Mouse (Mus musculus) intestine, embryonic 14.5 days (tissue): ENCODE measurements around the gene Zfp65. TPM values are rescaled to one million over a fixed set of nuclear protein-coding genes. Genes with fewer than 3 reads are reported as not detected.
"Not testable (repeated sequence)": the region's sequence is repeated elsewhere in the genome, so short reads cannot be mapped to it uniquely, and the experiment has no call there.

Experiments used
- ATAC-seq: fragments of 200-750 bp; cut with Nextera tagmentation; replicated peaks from 2 replicates; pipeline ENCODE4 v1.8.0; 2017; ENCODE audit warnings: low read depth, moderate number of reproducible peaks, moderate TSS enrichment, moderate library complexity; ENCODE audit not compliant: low FRiP score, low TSS enrichment
- DNase-seq: peaks from one replicate; pipeline ENCODE4 v3.0.0-alpha.2; 2018; ENCODE audit warnings: low spot score
- H3K27ac ChIP-seq: fragments of 300-500 bp; sonication (generic); 2 replicates; pipeline ENCODE4 v1.5.1; 2014; ENCODE audit warnings: low read depth, mild to moderate bottlenecking, control low read depth
- H3K27me3 ChIP-seq: fragments of 300-500 bp; sonication (generic); replicated peaks from 2 replicates; pipeline ENCODE4 v1.6.1; 2014; ENCODE audit warnings: low read length, control low read depth; ENCODE audit not compliant: control insufficient read depth, insufficient read depth
- H3K36me3 ChIP-seq: fragments of 300-500 bp; sonication (generic); 2 replicates; pipeline ENCODE4 v1.6.1; 2014; ENCODE audit warnings: low read length, control low read depth; ENCODE audit not compliant: control insufficient read depth, insufficient read depth
- H3K4me1 ChIP-seq: fragments of 300-500 bp; sonication (generic); replicated peaks from 2 replicates; pipeline ENCODE4 v1.6.1; 2014; ENCODE audit warnings: low read length, control low read depth, mixed read lengths; ENCODE audit not compliant: control insufficient read depth, insufficient read depth
- H3K4me2 ChIP-seq: fragments of 300-500 bp; sonication (generic); 2 replicates; pipeline ENCODE4 v1.6.1; 2014; ENCODE audit warnings: low read length
- H3K4me3 ChIP-seq: fragments of 300-500 bp; sonication (generic); 2 replicates; pipeline ENCODE4 v1.5.1; 2014; ENCODE audit warnings: low read depth, low read length, control low read depth, mixed read lengths
- H3K9ac ChIP-seq: fragments of 300-500 bp; sonication (generic); 2 replicates; pipeline ENCODE4 v1.6.1; 2014; ENCODE audit warnings: mild to moderate bottlenecking, low read length
- H3K9me3 ChIP-seq: fragments of 300-500 bp; sonication (generic); 2 replicates; pipeline ENCODE4 v1.6.1; 2016; ENCODE audit warnings: low read length, control low read depth; ENCODE audit not compliant: control insufficient read depth
- WGBS: fragments of 180-500 bp; shearing (Covaris S2); extraction: QIAGEN DNeasy Blood & Tissue Kit; methylation state at CpG from one replicate; pipeline ENCODE4 v1.1.7; 2014; 5-methylcytosine and 5-hydroxymethylcytosine counted together
- polyA plus RNA-seq: library from polyadenylated mRNA; unstranded; fragments of >200 nt; fragmentation: Nextera tagmentation; extraction: Ambion mirVana; gene quantifications from 2 replicates; pipeline ENCODE4 v1.2.1, GENCODE M21; 2014

The Zfp65 gene
- polyA plus RNA-seq, 1 experiment from 2014 or later, result 2.9 TPM

DNA sequence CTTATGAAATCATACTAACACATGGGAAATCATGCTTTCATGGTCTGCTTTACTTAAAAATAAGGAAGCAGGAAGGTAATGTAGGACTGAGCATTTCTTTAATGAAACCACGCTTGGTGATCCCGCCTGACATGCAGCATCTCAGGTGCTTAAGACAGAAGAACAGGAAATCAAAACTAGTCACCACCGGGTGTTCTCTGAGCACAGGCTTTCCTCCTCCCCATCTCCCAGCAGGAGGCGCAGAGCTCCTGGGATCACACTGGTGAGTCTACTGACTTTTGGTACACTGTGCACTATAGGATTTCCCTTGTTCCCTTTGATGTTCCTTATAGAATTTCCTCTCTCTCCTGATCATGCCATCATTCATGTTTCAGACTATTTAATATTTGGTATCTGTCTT lies 468 bp upstream of the Zfp65 start:
- H3K4me1 ChIP-seq, H3K27me3 ChIP-seq, H3K36me3 ChIP-seq, H3K27ac ChIP-seq, H3K9me3 ChIP-seq: not testable (repeated sequence)
- peak overlapping the region; percentile 60 for H3K9ac ChIP-seq
- WGBS, result 35% methylated on average over 4 of the region's 4 CpGs
- ATAC-seq (peak; percentile 77), DNase-seq (peak; percentile 58)
- H3K4me2 ChIP-seq, result peak overlapping the region; percentile 59
- peak overlapping the region; percentile 58 for H3K4me3 ChIP-seq

DNA sequence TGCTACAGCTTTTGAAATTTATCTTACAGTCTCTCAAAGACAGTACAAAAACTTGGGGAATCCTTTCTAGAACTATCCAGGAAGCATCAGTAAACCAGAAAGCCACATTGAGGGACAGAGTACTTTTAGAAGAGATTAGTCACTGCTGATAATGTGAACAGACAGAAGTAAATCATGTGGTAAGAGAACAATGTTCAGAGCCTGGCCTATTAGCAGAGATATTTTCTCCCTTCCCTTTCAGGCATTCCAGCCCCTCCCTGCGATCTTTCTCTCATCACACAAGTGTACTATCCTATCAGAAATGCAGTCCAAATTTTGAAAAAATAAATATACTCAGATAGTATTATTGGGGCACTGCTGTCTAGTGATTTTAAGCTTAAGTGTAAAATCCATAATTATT lies 867 bp downstream of the Zfp65 start:
- H3K27ac ChIP-seq, result no peak overlapping the region
- peak overlapping the region; percentile 60; the same call in 1 of the 2 replicates for H3K9ac ChIP-seq
- 0 out of 2 replicates have a peak, but pooled peaks cover 2% of the 10 kb centered on the region for H3K4me1 ChIP-seq
- DNase-seq (no peak), ATAC-seq (no peak)
- no peaks in the 10 kb centered on the region for H3K36me3 ChIP-seq
- H3K9me3 ChIP-seq, result no peaks in the 10 kb centered on the region
- 70% methylated on average over 1 of the region's 1 CpGs for WGBS
- H3K4me2 ChIP-seq, result peak overlapping the region; percentile 59
- peak overlapping the region; percentile 58 for H3K4me3 ChIP-seq
- no peaks in the 10 kb centered on the region for H3K27me3 ChIP-seq

DNA sequence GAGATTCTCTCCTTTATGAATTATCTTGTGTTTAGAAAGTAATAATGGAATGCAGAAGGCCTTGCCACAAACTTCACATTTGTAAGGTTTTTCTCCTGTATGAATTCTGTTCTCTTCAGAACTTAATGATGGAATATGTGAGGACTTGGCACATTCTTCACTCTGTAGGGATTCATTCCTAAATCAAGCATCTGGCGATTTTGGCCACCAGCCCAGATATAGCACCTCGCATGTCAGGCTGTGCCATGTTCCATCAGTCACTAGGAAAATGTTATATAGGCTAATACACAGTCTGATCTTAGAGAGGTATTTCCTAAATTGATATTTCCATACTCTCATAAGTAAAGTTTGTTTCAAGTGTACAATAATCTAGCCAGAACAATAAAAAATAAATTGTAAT lies 3.6 kb downstream of the Zfp65 start:
- not testable (repeated sequence) for ATAC-seq, H3K4me3 ChIP-seq, H3K4me1 ChIP-seq, H3K9me3 ChIP-seq, H3K9ac ChIP-seq, H3K27ac ChIP-seq, H3K36me3 ChIP-seq, DNase-seq, H3K27me3 ChIP-seq, H3K4me2 ChIP-seq
- 77% methylated on average over 2 of the region's 2 CpGs for WGBS

DNA sequence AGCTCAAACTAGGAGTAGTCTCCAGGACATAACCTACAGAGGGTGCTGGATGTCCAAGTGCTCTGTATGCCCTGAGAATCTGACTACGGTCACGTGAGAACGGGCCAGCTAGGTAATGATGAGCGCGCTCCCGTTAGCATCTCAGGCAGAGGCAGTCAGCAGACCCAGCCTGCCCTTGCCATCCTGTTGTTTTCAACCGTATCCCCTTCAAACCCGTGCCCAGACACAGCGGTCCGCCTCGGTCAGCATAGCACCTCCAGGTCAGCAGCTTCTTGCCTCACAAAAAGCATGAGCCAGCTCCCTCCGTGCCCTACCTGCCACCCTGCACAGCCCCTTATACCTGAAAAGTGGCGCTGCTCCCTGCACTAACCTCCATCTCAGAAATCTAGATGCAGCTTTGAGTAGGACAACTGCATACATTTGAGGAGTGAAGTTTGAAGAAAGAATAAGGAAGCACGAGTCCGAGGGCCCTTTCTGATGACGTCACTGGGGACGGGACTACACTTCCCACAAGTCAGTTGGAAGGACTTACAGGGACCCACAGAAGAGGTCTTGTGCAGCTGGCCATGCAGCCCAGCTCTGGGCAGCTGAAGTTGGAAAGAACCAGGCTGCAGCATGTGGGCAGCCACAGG lies 5.0 kb downstream of the Zfp65 start:
- Histone ChIP-seq H3K36me3 (no peaks in the 10 kb centered on the region), H3K27ac (peak overlapping the region; percentile 54), H3K4me3 (peak overlapping the region; percentile 81), H3K4me1 (0 out of 2 replicates have a peak, but pooled peaks cover 3% of the 10 kb centered on the region), H3K9me3 (no peaks in the 10 kb centered on the region), H3K9ac (peak overlapping the region; percentile 78), H3K4me2 (peak overlapping the region; percentile 61), H3K27me3 (no peaks in the 10 kb centered on the region)
- WGBS, result 1% methylated on average over 17 of the region's 17 CpGs
- ATAC-seq, result peak; percentile 96
- peak; percentile 93 for DNase-seq

DNA sequence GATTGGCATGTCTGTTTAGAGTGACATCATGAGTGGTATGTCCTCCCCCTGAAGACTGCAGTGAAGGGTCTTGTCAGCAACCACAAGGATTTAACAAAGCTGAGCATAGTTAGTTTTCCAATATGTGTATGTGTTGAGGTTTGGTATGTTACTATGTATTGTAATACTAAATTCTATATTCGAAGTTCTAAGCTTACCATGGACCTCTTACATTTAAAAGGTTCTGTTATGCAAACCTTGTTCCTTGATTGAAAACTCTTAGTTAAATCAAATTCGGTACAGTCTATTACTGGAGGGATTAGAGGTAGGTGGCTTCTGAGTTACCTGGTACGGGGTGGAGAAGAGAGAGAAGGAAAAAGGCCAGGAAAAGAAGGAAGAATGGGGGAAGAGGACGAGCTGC lies 42.0 kb downstream of the Zfp65 start, which contains the start of gene Zfp738:
Zfp738 (minus strand) TSS at position 101 of the 400 bp plus-strand sequence.
- WGBS, result 81% methylated on average over 4 of the region's 4 CpGs
- H3K27ac ChIP-seq, result no peak within 1 kb of the TSS
- no peaks in the 10 kb centered on the region for H3K27me3 ChIP-seq
- H3K4me1 ChIP-seq, result peaks cover 5% of the 10 kb centered on the region; the same call in 1 of the 2 replicates
- H3K9me3 ChIP-seq, result no peaks in the 10 kb centered on the region
- H3K36me3 ChIP-seq, result no peaks in the 10 kb centered on the region
- H3K9ac ChIP-seq, result no peak within 1 kb of the TSS
- H3K4me2 ChIP-seq, result no peak within 1 kb of the TSS
- H3K4me3 ChIP-seq, result no peak within 1 kb of the TSS
- no peak for ATAC-seq
- DNase-seq, result no peak

DNA sequence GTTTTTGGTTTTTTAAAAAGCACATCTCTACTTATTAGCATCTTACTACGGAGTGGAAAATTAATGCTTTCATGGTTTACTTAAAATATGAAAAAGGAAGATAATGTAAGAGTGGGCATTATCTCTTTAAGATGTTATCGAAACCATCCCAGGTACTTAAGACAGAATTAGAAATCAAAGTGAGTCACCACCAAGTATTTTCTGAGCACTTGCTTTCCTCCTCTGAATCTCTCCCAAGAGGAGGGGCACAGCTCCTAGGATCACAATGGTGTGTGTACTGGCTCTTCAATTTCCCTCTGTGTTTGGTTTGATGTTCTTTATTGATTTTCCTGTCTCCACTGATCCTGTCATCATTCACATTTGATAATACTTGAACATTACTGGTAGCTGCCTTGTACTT lies 45.1 kb downstream of the Zfp65 start:
- not testable (repeated sequence) for DNase-seq
- peak; percentile 54; the same call in 1 of the 2 replicates for ATAC-seq

DNA sequence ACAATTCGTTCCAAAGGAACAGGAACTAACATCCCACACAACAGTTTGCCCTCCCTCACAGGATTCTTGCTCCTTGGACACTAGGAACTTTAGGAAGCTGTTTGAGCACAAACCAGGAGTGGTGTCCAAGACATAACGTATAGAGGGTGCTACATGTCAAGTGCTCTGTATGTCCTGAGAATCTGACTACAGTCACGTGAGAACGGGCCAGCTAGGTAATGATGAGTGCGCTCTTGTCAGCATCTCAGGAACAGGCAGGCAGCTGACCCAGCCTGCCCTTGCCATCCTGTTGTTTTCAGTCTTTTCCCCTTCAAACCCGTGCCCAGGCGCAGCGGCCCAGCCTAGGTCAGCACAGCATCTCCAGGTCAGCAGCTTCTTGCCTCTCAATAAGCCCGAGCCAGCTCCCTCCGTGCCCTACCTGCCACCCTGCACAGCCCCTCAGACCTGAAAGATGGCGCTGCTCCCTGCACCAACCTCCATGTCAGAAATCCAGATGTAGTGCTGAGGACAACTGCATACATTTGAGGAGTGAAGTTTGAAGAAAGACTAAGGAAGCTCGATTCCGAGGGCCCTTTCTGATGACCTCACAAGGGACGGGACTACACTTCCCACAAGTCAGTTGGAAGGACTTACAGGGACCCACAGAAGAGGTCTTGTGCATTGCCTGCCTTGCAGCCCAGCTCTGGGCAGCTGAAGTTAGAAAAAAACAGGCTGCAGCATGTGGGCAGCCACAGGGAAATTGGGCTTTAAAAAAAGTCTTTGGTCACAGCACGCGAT lies 45.8 kb downstream of the Zfp65 start:
- Histone ChIP-seq H3K4me2 (peak overlapping the region; percentile 68), H3K4me3 (peak overlapping the region; percentile 70), H3K9ac (peak overlapping the region; percentile 57)
- not testable (repeated sequence) for H3K36me3 ChIP-seq, H3K9me3 ChIP-seq, H3K27ac ChIP-seq, H3K27me3 ChIP-seq, H3K4me1 ChIP-seq
- DNase-seq (peak; percentile 88), ATAC-seq (peak; percentile 100)
- WGBS, result 11% methylated on average over 16 of the region's 16 CpGs

More for the DNA sequence above, 45.1 kb downstream of the Zfp65 start:
- Histone ChIP-seq H3K4me3 (peak overlapping the region; percentile 70), H3K9ac (peak overlapping the region; percentile 31; the same call in 1 of the 2 replicates), H3K4me2 (peak overlapping the region; percentile 68)
- not testable (repeated sequence) for H3K36me3 ChIP-seq, H3K27me3 ChIP-seq, H3K27ac ChIP-seq, H3K4me1 ChIP-seq, H3K9me3 ChIP-seq
- 82% methylated on average over 2 of the region's 2 CpGs for WGBS

DNA sequence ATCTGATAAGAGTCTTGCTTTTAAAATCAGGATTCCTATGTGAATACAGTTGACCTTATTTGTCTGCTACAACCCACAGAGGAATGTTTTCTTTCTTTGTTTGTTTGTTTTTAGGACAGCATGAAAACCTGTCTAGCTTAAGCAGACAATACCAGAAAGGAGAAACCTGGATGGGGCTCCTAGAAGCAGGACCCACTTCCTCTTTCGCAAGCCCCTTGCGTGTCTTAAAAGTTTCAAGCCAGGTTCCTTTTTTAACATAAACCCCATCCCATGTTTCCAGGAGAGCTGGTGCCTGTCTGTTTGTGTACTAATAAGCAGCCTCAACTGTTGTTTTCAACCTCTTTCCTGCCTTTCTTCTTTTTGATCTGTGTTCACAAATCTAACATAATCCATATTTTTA lies 54.1 kb downstream of the Zfp65 start:
- ATAC-seq, result no peak

More for the DNA sequence above, 54.1 kb downstream of the Zfp65 start:
- H3K27me3 ChIP-seq, result no peaks in the 10 kb centered on the region
- H3K36me3 ChIP-seq, result peaks cover 9% of the 10 kb centered on the region
- H3K4me3 ChIP-seq, result no peak overlapping the region
- DNase-seq, result no peak
- WGBS, result 95% methylated on average over 2 of the region's 2 CpGs
- no peak overlapping the region for H3K4me2 ChIP-seq
- no peaks in the 10 kb centered on the region for H3K4me1 ChIP-seq
- H3K9ac ChIP-seq, result no peak overlapping the region
- no peaks in the 10 kb centered on the region for H3K9me3 ChIP-seq
- H3K27ac ChIP-seq, result no peak overlapping the region
